8 mouse cellular contexts compared by ENCODE assay signal in genomic region chr17:28580396-28580795, GRCm38 (mm10). TPM values are rescaled to one million over a fixed set of nuclear protein-coding genes. Genes with fewer than 3 reads are reported as not detected.
DNase-seq lines count a peak whose midpoint lies in the region; ATAC-seq lines count a peak whose summit lies in the region.

No protein-coding gene starts in this region.

- no peak overlapping the region for H3K9ac ChIP-seq in kidney, embryonic 15.5 days
- no peak overlapping the region for H3K9ac ChIP-seq in embryonic facial prominence, embryonic 14.5 days (ENCODE audit: low read depth, low read length)

- no peaks in the 10 kb centered on the region for H3K27me3 ChIP-seq in kidney, embryonic 15.5 days
- no peaks in the 10 kb centered on the region for H3K27me3 ChIP-seq in embryonic facial prominence, embryonic 14.5 days (replicated peaks; ENCODE audit: control insufficient read depth, insufficient read depth, low read length)

- DNase-seq in kidney, adult 11 months = peak; percentile 41
- peak; percentile 56 for DNase-seq in MN1 (ENCODE audit: low spot score)
- DNase-seq in embryonic facial prominence, embryonic 14.5 days (ENCODE audit: low spot score) = peak; percentile 84
- DNase-seq in kidney, postnatal 25 days = peak; percentile 83 to 87
- peak; percentile 89 for DNase-seq in mesoderm, embryonic 11.5 days (ENCODE audit: low read depth, low spot score)
- DNase-seq in T-cell, adult 2 months (ENCODE audit: low spot score) = no peak
- no peak for DNase-seq in layer of hippocampus, postnatal 14 days (ENCODE audit: low spot score in 2 of 2)

- no peak overlapping the region for H3K4me3 ChIP-seq in kidney, embryonic 15.5 days (replicated peaks)
- no peak overlapping the region for H3K4me3 ChIP-seq in embryonic facial prominence, embryonic 14.5 days (ENCODE audit: low read depth, low read length)

- H3K9me3 ChIP-seq in kidney, embryonic 15.5 days (replicated peaks) = no peaks in the 10 kb centered on the region
- no peaks in the 10 kb centered on the region for H3K9me3 ChIP-seq in embryonic facial prominence, embryonic 14.5 days (ENCODE audit: control insufficient read depth, low read length)

- peaks cover 11% of the 10 kb centered on the region for H3K4me1 ChIP-seq in kidney, embryonic 15.5 days
- H3K4me1 ChIP-seq in embryonic facial prominence, embryonic 14.5 days (ENCODE audit: control insufficient read depth, insufficient read depth, low read length) = peaks cover 6% of the 10 kb centered on the region; the same call in 1 of the 2 replicates

- no peak overlapping the region for H3K27ac ChIP-seq in kidney, embryonic 15.5 days
- H3K27ac ChIP-seq in embryonic facial prominence, embryonic 14.5 days (replicated peaks; ENCODE audit: low read depth, low read length) = no peak overlapping the region

- no peaks in the 10 kb centered on the region for H3K36me3 ChIP-seq in kidney, embryonic 15.5 days
- H3K36me3 ChIP-seq in embryonic facial prominence, embryonic 14.5 days (ENCODE audit: control insufficient read depth, insufficient read depth, low read length) = no peaks in the 10 kb centered on the region

- under 1% methylated on average over 9 of the region's 9 CpGs for WGBS in kidney, embryonic 15.5 days
- WGBS in embryonic facial prominence, embryonic 14.5 days = 1% methylated on average over 8 of the region's 9 CpGs

- ATAC-seq in kidney, embryonic 15.5 days (replicated peaks; ENCODE audit: low FRiP score) = no peak
- ATAC-seq in embryonic facial prominence, embryonic 14.5 days (ENCODE audit: low read depth) = no peak

- H3K4me2 ChIP-seq in kidney, embryonic 15.5 days = no peak overlapping the region
- H3K4me2 ChIP-seq in embryonic facial prominence, embryonic 14.5 days (ENCODE audit: low read depth, low read length) = no peak overlapping the region

RNA-seq across cellular contexts. Expression of gene Lhfpl5, which starts 5.0 kb away (rescaled TPM):
- 0.54 and 0.91 TPM in 2 replicates for polyA plus RNA-seq in kidney, embryonic 15.5 days (2015; fragmentation: Nextera tagmentation; extraction: Ambion mirVana)
- 0.31 and 0.70 TPM in 2 replicates for polyA plus RNA-seq in embryonic facial prominence, embryonic 14.5 days (2014; fragmentation: Nextera tagmentation; extraction: Ambion mirVana)
- 1 to 10 TPM; 2.7 to 3.4 TPM for total RNA-seq in layer of hippocampus, postnatal 14 days (2021)

RNA-seq across cellular contexts. Expression of gene Clps, which starts 19.8 kb away (rescaled TPM):
- polyA plus RNA-seq in kidney, embryonic 15.5 days (2015; fragmentation: Nextera tagmentation; extraction: Ambion mirVana) = 0.78 and 2.6 TPM in 2 replicates
- not detected in 2 replicates for polyA plus RNA-seq in embryonic facial prominence, embryonic 14.5 days (2014; fragmentation: Nextera tagmentation; extraction: Ambion mirVana)
- not detected for total RNA-seq in layer of hippocampus, postnatal 14 days (2021)

RNA-seq across cellular contexts. Expression of gene Clpsl2, which starts 31.2 kb away (rescaled TPM):
- polyA plus RNA-seq in kidney, embryonic 15.5 days (2015; fragmentation: Nextera tagmentation; extraction: Ambion mirVana) = not detected in 2 replicates
- not detected in 2 replicates for polyA plus RNA-seq in embryonic facial prominence, embryonic 14.5 days (2014; fragmentation: Nextera tagmentation; extraction: Ambion mirVana)
- not detected for total RNA-seq in layer of hippocampus, postnatal 14 days (2021)

RNA-seq across cellular contexts. Expression of gene Srpk1, which starts 42.1 kb away (rescaled TPM):
- polyA plus RNA-seq in kidney, embryonic 15.5 days (2015; fragmentation: Nextera tagmentation; extraction: Ambion mirVana) = 96.3 and 100 TPM in 2 replicates
- polyA plus RNA-seq in embryonic facial prominence, embryonic 14.5 days (2014; fragmentation: Nextera tagmentation; extraction: Ambion mirVana) = 89.1 and 92.4 TPM in 2 replicates
- 10 to 100 TPM; 87.0 to 90.8 TPM for total RNA-seq in layer of hippocampus, postnatal 14 days (2021)

RNA-seq across cellular contexts. Expression of gene Armc12, which starts 49.8 kb away (rescaled TPM):
- polyA plus RNA-seq in kidney, embryonic 15.5 days (2015; fragmentation: Nextera tagmentation; extraction: Ambion mirVana) = not detected in 2 replicates
- polyA plus RNA-seq in embryonic facial prominence, embryonic 14.5 days (2014; fragmentation: Nextera tagmentation; extraction: Ambion mirVana) = not detected in 2 replicates
- total RNA-seq in layer of hippocampus, postnatal 14 days (2021) = not detected

Comparison
In these comparisons a context has a peak if more than half of its experiments do, and no peak if none do; other contexts are left out.
1. DNase-seq: peak in kidney, adult 11 months (single experiment), MN1 (single experiment), embryonic facial prominence, embryonic 14.5 days (single experiment), kidney, postnatal 25 days (2 of 2) and mesoderm, embryonic 11.5 days (single experiment); none in T-cell, adult 2 months (single experiment) and layer of hippocampus, postnatal 14 days (0 of 2).